Mouse (Mus musculus) heart, adult 10 weeks (tissue): ENCODE results near the gene Olfr429. TPM values are rescaled to one million over a fixed set of nuclear protein-coding genes. Genes with fewer than 3 reads are reported as not detected.

Experiments
- polyA plus RNA-seq: library from polyadenylated mRNA; stranded (reverse); fragments of 350-450 nt; fragmentation: Illumina TruSeq; extraction: RNeasy Lipid Tissue Mini Kit (QIAGEN cat#74804); gene quantifications from one replicate; pipeline ENCODE4 v1.2.3, GENCODE M21; 2014; ENCODE audit warnings: low read depth, low replicate concordance

Gene Olfr429
- not detected for polyA plus RNA-seq

DNA sequence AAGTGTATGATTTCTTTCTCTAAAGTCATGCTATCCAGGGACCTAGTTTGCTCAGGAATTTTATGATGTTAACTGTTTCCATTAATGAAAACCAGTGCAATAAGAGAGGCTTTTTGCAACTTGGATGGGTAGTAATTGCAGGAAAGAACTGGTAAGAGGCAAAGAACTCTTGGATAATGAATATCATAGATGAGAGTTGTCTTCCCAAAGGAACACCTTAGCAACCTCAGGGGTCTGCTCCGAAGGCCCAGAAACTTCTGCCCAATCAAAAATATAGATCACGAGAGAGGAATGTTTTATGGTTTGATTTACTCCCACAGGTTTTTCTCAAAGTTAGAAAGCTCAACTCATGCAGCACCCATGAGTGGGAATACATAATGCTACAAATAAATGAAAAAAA is at the start of gene Olfr429:
Olfr429 (plus strand) TSS at position 301 of the 400 bp plus-strand sequence.

DNA sequence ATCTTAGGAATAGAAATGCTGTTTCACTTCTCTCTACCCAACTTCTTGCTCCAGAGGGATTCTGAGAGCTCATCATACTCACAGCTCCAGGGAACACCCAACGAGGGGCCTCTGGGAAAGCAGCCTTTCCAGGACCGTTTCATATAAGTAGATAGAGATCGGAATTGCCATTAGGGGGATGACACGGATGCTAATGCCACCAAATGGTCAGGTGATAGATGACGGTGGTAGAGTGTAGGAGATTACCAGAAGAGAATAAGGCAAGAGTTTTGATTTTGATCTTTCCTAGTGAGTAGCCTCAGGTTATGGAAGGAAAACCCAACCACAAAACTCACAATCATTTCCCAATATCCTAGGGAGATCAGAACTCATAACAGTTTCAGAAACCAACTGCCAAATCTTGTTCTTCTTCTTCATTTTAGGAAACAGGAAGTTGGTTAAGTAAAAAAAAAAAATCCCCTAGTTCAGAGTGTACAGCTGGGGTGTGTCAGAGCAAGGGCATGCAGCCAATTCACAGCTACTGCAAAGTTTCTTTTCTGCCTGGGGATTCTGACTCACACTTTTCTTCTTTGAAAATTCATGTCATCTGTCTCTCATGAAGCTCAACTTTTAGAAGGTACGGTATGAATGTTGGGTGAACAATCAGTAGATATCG is 43.5 kb upstream of the Olfr429 start, which contains the start of gene Olfr433:
Olfr433 (plus strand) TSS at position 183 of the 655 bp plus-strand sequence.

DNA sequence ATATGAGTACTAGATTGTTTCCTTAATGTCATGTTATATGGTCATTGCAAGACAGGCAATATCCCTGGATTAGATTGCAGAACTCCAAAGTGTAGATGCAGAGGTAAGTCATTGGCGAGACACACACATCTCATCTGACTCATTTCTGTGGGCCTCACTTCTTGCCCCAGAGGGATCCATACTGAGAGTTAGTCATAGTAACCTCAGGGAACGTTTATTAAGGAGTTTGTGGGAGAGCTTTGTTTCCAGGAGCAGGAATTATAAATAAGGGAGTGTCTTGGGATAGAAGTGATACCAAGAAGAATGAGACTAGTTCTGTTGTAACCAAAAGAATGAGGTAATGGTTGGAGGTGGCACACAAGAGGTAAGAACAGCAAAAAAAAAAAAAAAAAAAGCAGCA is 35.2 kb upstream of the Olfr429 start, which contains the start of gene Olfr432:
Olfr432 (plus strand) TSS at position 313 of the 400 bp plus-strand sequence.

DNA sequence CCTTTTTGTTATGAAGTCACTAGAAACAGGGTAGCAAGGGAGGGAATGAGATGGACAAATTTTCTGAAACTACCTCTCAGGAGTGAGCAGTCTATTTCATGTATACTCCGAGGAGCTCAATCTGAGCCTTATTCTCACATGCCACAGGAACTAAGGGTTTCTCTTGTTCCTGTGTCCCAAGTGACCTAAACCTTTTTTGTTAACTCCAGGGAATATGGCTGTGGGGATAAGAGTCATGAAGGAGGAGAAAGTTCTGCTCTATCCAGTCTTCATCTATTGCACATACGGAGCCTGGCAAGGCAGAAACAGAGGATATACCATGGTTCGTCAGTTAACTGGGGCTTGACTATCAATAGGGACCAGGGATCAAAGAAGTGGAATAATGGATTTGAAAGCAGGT is 17.8 kb upstream of the Olfr429 start, which contains the start of gene Olfr430:
Olfr430 (plus strand) TSS at position 301 of the 400 bp plus-strand sequence.

DNA sequence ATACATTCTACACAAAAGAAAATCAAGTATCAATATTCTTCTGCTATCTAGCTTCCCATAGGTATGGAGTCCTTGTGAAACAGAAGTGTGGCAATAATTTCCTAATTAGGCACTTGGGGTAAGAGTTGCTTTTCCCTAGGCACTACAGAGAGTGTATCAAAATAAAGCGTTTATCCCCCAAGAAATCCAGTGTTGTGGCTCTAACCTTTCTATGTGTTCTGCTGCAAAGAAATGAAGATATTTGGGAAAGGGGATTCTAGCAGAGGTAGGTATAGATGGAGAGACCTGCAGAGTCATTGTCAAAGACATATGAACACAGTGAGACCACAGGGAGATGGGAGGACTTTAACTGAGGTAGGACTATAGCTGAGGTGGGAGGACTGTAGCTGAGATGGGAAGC is 12.5 kb downstream of the Olfr429 start, which contains the start of gene Olfr427:
Olfr427 (plus strand) TSS at position 301 of the 400 bp plus-strand sequence.

DNA sequence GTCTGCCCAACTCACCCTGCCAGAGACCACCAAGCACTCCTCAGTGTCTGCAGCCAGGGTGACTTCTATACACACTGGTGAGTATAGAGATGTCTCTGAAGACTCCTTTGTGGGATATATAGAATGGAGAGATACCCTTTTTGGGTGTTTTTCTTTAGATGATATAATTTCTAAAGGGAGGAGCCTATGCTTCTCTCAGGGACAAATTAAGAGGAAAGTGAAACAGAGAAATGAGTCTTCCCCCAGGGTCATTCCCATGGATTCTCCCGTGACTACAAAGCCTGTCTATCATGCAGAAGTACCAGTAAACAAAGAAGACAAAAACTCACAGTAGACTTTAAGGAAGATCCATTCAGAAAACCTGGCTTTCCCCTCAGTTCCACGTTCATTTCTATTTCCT is 36.9 kb downstream of the Olfr429 start, which contains the start of gene Olfr231:
Olfr231 (minus strand) TSS at position 101 of the 400 bp plus-strand sequence.

DNA sequence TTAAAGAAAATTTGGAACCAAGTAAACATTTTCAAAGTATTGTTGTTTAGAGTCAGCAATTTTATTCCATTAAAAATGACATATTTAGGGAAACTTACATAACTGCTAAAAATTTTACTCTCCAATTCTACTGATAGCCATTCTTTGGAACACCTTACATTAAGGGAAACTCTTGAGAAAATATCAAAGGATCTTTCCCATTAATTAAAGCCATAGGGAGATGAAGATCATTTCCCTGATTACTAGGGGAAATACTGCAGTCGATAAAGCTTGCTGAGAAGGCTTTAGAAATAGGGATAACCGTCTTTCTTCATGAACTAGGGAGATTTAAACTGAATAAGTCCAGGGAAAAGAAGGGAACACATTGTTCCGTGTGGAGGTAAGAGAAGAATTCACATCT is 47.1 kb downstream of the Olfr429 start, which contains the start of gene Olfr424:
Olfr424 (plus strand) TSS at position 301 of the 400 bp plus-strand sequence.

Other genes starting within 250 kb of the Olfr429 start
- 4.5 TPM for gene Ifi211, start 171.3 kb upstream of the Olfr429 start, polyA plus RNA-seq
- gene Mndal, start 141.8 kb upstream of the Olfr429 start, polyA plus RNA-seq: 38.8 TPM
- 27.9 TPM for gene Ifi203, start 141.7 kb upstream of the Olfr429 start, polyA plus RNA-seq
- not detected for gene Ifi202b, start 101.6 kb upstream of the Olfr429 start, polyA plus RNA-seq
- 8.1 TPM for gene Ifi205, start 52.5 kb upstream of the Olfr429 start, polyA plus RNA-seq
- gene Olfr433, start 43.6 kb upstream of the Olfr429 start, polyA plus RNA-seq: not detected
- gene Olfr432, start 35.1 kb upstream of the Olfr429 start, polyA plus RNA-seq: not detected
- gene Olfr430, start 17.7 kb upstream of the Olfr429 start, polyA plus RNA-seq: not detected
- not detected for gene Olfr427, start 12.6 kb downstream of the Olfr429 start, polyA plus RNA-seq
- not detected for gene Olfr231, start 36.8 kb downstream of the Olfr429 start, polyA plus RNA-seq
- gene Olfr424, start 47.2 kb downstream of the Olfr429 start, polyA plus RNA-seq: not detected
- gene Olfr420, start 71.3 kb downstream of the Olfr429 start, polyA plus RNA-seq: not detected
- 9.6 TPM for gene Spta1, start 88.4 kb downstream of the Olfr429 start, polyA plus RNA-seq
- not detected for gene Olfr419, start 167.7 kb downstream of the Olfr429 start, polyA plus RNA-seq
- gene Mptx1, start 246.2 kb downstream of the Olfr429 start, polyA plus RNA-seq: not detected